Mouse (Mus musculus): ENCODE data around the gene Ung.

DNA sequence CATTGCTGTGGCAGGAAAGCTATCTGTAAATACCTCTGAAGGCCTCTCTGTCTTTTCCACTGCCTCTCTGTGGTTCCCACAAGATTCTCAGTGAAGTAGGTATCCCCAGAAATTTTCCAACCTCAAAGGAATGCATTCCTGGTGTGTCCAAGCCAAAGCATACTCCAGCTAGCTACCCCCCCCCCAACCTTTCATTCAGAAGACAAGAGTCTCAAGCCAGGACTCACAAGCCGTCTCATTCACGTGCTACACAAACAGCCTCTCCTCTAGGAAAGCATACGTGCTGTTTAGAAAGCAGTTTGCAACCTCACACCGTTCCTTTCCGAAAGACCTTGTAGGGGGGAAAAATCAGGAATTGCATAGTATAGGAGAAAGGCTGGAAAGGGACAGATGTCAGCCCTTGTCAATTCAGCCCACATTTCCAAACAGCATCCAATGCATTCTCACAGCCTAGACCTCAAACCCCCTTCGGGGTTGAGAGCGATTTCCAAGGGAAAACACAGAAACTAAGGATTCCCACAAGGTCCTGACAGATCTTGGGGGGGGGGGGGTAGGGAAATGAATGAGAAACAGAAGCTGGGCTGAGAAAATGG, 39.7 kb upstream of the Ung start:
- TF ChIP-seq CTCF (IDR thresholded peaks at IDR 0.05; ENCODE audit: low read depth), result no peak
- no peak for TF ChIP-seq EP300 (optimal IDR thresholded peaks at IDR 0.05)

Data from stomach, postnatal 0 days (tissue).